Mouse (Mus musculus): Measurements from ENCODE around the gene Tbp.

GRCm38 (mm10) chr17:15575056-15575455 is 75.4 kb downstream of the Tbp start:
- TF ChIP-seq CTCF (IDR thresholded peaks at IDR 0.05; ENCODE audit: control insufficient read depth, insufficient read depth, insufficient read length), result no peak
- no peak for TF ChIP-seq MYOG (IDR thresholded peaks at IDR 0.05; ENCODE audit: control insufficient read depth, extremely low read depth, insufficient read length)
- no peak for TF ChIP-seq USF1 (IDR thresholded peaks at IDR 0.05; ENCODE audit: low read depth)

Measured in C2C12 (cell line).